Mouse (Mus musculus) retina, postnatal 7 days (tissue): Measurements from ENCODE around the gene Gm3285.

Source experiments
- DNase-seq: peaks from one replicate; pipeline ENCODE4 v3.0.0-alpha.2; 2012; ENCODE audit warnings: low read depth, low spot score

Gm3285 gene

GRCm38 (mm10) chr10:77900126-77900525, 38.4 kb downstream of the Gm3285 start:
- no peak for DNase-seq

GRCm38 (mm10) chr10:77900903-77901818, 39.4 kb downstream of the Gm3285 start:
- DNase-seq: no peak

- no peak for DNase-seq
These were observed 40.1 kb downstream of the Gm3285 start for GRCm38 (mm10) chr10:77901871-77902210.

GRCm38 (mm10) chr10:77902211-77902893, 40.6 kb downstream of the Gm3285 start, which contains the start of gene Lrrc3:
Gene Lrrc3 (minus strand): TSS chr10:77902536.
- DNase-seq: peak; percentile 46

GRCm38 (mm10) chr10:77902894-77903715, 41.3 kb downstream of the Gm3285 start:
- peak; percentile 46 for DNase-seq
